In genomic region chr1:39649691-39650434, GRCm38 (mm10) we compare ENCODE assay signal across 8 mouse cellular contexts. TPM values are rescaled to one million over a fixed set of nuclear protein-coding genes. Genes with fewer than 3 reads are reported as not detected.
DNase-seq lines count a peak whose midpoint lies in the region; ATAC-seq and TF ChIP-seq lines count a peak whose summit lies in the region.

No protein-coding gene starts in this region.

- intact Hi-C loops in left cerebral cortex, adult 2 months (cut with DNase I), result loop anchor here (1.0 to 5.0 kb wide), 5 partner anchors 35 to 253 kb away; partner anchors contain the start of gene Rnf149

- no peaks in the 10 kb centered on the region for H3K9me3 ChIP-seq in kidney, embryonic 15.5 days (replicated peaks)
- H3K9me3 ChIP-seq in forebrain, postnatal 0 days (ENCODE audit: low read length), result no peaks in the 10 kb centered on the region
- no peaks in the 10 kb centered on the region for H3K9me3 ChIP-seq in midbrain, postnatal 0 days (ENCODE audit: low read length)

- ATAC-seq in kidney, embryonic 15.5 days (replicated peaks; ENCODE audit: low FRiP score), result no peak
- ATAC-seq in common myeloid progenitor, adult 5-6 weeks (replicated peaks; ENCODE audit: low read depth, poor library complexity, severe bottlenecking), result 0 out of 2 replicates have a peak, but pooled peaks have one; percentile 8
- peak; percentile 38 for ATAC-seq in forebrain, postnatal 0 days
- peak; percentile 41; the same call in 1 of the 2 replicates for ATAC-seq in midbrain, postnatal 0 days (ENCODE audit: low FRiP score)

- peak overlapping the region; percentile 95 for H3K4me2 ChIP-seq in kidney, embryonic 15.5 days
- H3K4me2 ChIP-seq in forebrain, postnatal 0 days (ENCODE audit: low read depth), result peak overlapping the region; percentile 99
- peak overlapping the region; percentile 97 for H3K4me2 ChIP-seq in midbrain, postnatal 0 days (ENCODE audit: low read depth, low read length, poor library complexity, severe bottlenecking)

- no peaks in the 10 kb centered on the region for H3K36me3 ChIP-seq in kidney, embryonic 15.5 days
- H3K36me3 ChIP-seq in forebrain, postnatal 0 days (ENCODE audit: insufficient read depth), result no peaks in the 10 kb centered on the region
- no peaks in the 10 kb centered on the region for H3K36me3 ChIP-seq in midbrain, postnatal 0 days (ENCODE audit: insufficient read depth, low read length)

- peak overlapping the region; percentile 52 for H3K4me3 ChIP-seq in kidney, embryonic 15.5 days (replicated peaks)
- peak overlapping the region; percentile 60 for H3K4me3 ChIP-seq in forebrain, postnatal 0 days (ENCODE audit: low read depth, low read length)
- peak overlapping the region; percentile 93 for H3K4me3 ChIP-seq in left cerebral cortex, adult 2 months
- peak overlapping the region; percentile 71 for H3K4me3 ChIP-seq in midbrain, postnatal 0 days (ENCODE audit: low read depth, low read length)

- no peak for TF ChIP-seq CTCF in forebrain, postnatal 0 days (IDR thresholded peaks at IDR 0.05; ENCODE audit: low read depth)
- TF ChIP-seq CTCF in left cerebral cortex, adult 2 months (IDR thresholded peaks at IDR 0.05), result no peak
- no peak; the same call in 1 of the 2 replicates for TF ChIP-seq CTCF in midbrain, postnatal 0 days (IDR thresholded peaks at IDR 0.05)

- peaks cover 60% of the 10 kb centered on the region for H3K27me3 ChIP-seq in kidney, embryonic 15.5 days
- H3K27me3 ChIP-seq in forebrain, postnatal 0 days (ENCODE audit: insufficient read depth, low read length), result no peaks in the 10 kb centered on the region; the same call in none of the 2 replicates
- H3K27me3 ChIP-seq in midbrain, postnatal 0 days (ENCODE audit: insufficient read depth, low read length), result 0 out of 2 replicates have a peak, but pooled peaks cover 4% of the 10 kb centered on the region

- peak overlapping the region; percentile 31; the same call in 1 of the 2 replicates for H3K9ac ChIP-seq in kidney, embryonic 15.5 days
- peak overlapping the region; percentile 64 for H3K9ac ChIP-seq in forebrain, postnatal 0 days
- peak overlapping the region; percentile 79 for H3K9ac ChIP-seq in midbrain, postnatal 0 days (replicated peaks; ENCODE audit: low read length, poor library complexity, severe bottlenecking)

- DNase-seq in kidney, adult 8-10 months, result no peak
- DNase-seq in forebrain, postnatal 0 days, result peak; percentile 35
- peak; percentile 65 to 73 for DNase-seq in left cerebral cortex, adult 2 months (ENCODE audit: extremely low spot score in 1 of 2, low spot score in 2 of 2)
- DNase-seq in midbrain, postnatal 0 days (ENCODE audit: low spot score), result peak; percentile 44
- DNase-seq in spleen, postnatal 36 days (ENCODE audit: low spot score in 2 of 2), result no peak
- no peak for DNase-seq in urinary bladder, postnatal 36 days (ENCODE audit: low spot score in 2 of 2)

- peaks cover 24% of the 10 kb centered on the region for H3K4me1 ChIP-seq in kidney, embryonic 15.5 days
- 0 out of 2 replicates have a peak, but pooled peaks cover 6% of the 10 kb centered on the region for H3K4me1 ChIP-seq in forebrain, postnatal 0 days (ENCODE audit: insufficient read depth)
- H3K4me1 ChIP-seq in midbrain, postnatal 0 days (ENCODE audit: insufficient read depth, low read length), result peaks cover 3% of the 10 kb centered on the region; the same call in 1 of the 2 replicates

- WGBS in kidney, embryonic 15.5 days, result 16% methylated on average over 17 of the region's 17 CpGs
- WGBS in forebrain, postnatal 0 days, result 16% methylated on average over 17 of the region's 17 CpGs
- 10% methylated on average over 17 of the region's 17 CpGs for WGBS in midbrain, postnatal 0 days

- no peak overlapping the region for H3K27ac ChIP-seq in kidney, embryonic 15.5 days
- 0 out of 2 replicates have a peak overlapping the region, but pooled peaks have one; percentile 21 for H3K27ac ChIP-seq in forebrain, postnatal 0 days (ENCODE audit: low read depth, low read length)
- H3K27ac ChIP-seq in left cerebral cortex, adult 2 months, result peak overlapping the region; percentile 93
- peak overlapping the region; percentile 78 for H3K27ac ChIP-seq in midbrain, postnatal 0 days (ENCODE audit: low read depth, low read length)

RNA-seq across cellular contexts. Expression of gene Creg2, which starts 1.4 kb away (rescaled TPM):
- 0.08 and 0.18 TPM in 2 replicates for polyA plus RNA-seq in kidney, embryonic 15.5 days (2015; fragmentation: Nextera tagmentation; extraction: Ambion mirVana)
- total RNA-seq in common myeloid progenitor, adult 5-6 weeks (2017), result not detected in 2 replicates
- total RNA-seq in forebrain, postnatal 0 days (2014; rRNA removed), result 9.8 and 13.1 TPM in 2 replicates
- polyA plus RNA-seq in forebrain, postnatal 0 days (2015; fragmentation: Nextera tagmentation; extraction: Ambion mirVana), result 2.8 and 6.9 TPM in 2 replicates
- total RNA-seq in left cerebral cortex, adult 2 months (2021), result 10 to 100 TPM; 81.1 to 90.6 TPM
- total RNA-seq in midbrain, postnatal 0 days (2014; rRNA removed), result 24.3 and 25.9 TPM in 2 replicates
- polyA plus RNA-seq in midbrain, postnatal 0 days (2015; fragmentation: Nextera tagmentation; extraction: Ambion mirVana), result 13.6 and 14.6 TPM in 2 replicates

Comparison
In these comparisons a context has a peak if more than half of its experiments do, and no peak if none do; other contexts are left out.
1. DNase-seq: peak in forebrain, postnatal 0 days (single experiment), left cerebral cortex, adult 2 months (2 of 2) and midbrain, postnatal 0 days (single experiment); none in kidney, adult 8-10 months (0 of 2), spleen, postnatal 36 days (0 of 2) and urinary bladder, postnatal 36 days (0 of 2).
2. RNA of gene Creg2, which starts 1.4 kb away (total RNA-seq): 81.1 to 90.6 TPM in left cerebral cortex, adult 2 months, 24.3 to 25.9 TPM in midbrain, postnatal 0 days and 9.8 to 13.1 TPM in forebrain, postnatal 0 days; not detected in common myeloid progenitor, adult 5-6 weeks; every median in the first group is over 10 times any median in the second.
3. Peak in every context shown above with its lines, with median percentiles within 50 percentile points of each other: H3K4me2 ChIP-seq, H3K4me3 ChIP-seq and H3K9ac ChIP-seq.